Mouse (Mus musculus): ENCODE data around the gene Lcn6. TPM values are rescaled to one million over a fixed set of nuclear protein-coding genes. Genes with fewer than 3 reads are reported as not detected.

Gene Lcn6
- 653 TPM for polyA plus RNA-seq (2014; fragmentation: Illumina TruSeq; extraction: RNeasy Lipid Tissue Mini Kit (QIAGEN cat#74804); ENCODE audit: low read depth, low replicate concordance)

DNA sequence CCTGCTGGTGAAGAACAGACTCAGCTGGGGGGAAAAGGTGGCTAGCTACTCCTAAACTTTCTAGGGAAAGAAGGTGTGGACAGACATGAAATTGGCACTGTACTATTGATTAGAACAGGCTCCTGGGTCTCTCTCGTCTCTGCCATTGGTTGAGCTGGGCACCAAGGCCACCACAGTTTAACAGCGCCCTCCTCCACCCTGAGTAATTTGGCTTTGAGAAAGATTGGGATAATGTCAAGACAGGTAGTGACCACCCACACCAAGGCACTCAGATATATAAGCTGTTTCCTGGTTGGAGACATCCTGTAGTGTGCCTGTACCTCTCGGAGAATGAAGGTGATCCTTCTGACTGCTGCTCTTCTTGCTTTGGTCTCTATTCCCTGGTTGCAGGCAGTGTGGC, at the start of gene Lcn6:
Lcn6 (plus strand) TSS at position 301 of the 400 bp plus-strand sequence.

DNA sequence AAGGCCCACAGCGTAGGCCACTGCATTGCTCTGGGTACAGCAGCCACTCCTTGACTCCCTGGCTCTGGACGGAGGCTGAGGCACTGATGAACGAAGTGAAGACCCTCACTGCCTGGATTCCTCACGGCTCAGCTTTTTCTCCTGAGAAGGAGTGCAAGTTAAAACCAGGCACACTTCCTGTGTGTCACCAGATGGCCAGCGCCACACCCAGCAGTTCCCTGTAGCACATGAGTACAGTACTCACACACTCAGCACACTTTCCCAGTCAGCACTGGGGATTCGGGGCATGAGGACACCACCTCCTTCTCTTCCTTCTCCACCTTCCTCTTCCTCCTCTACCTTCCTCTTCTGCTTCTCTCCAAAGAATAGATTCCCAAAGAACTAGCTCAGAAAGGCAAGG, 48.8 kb upstream of the Lcn6 start, which contains the start of gene Fcna:
Fcna (minus strand) TSS at position 220 of the 400 bp plus-strand sequence.

DNA sequence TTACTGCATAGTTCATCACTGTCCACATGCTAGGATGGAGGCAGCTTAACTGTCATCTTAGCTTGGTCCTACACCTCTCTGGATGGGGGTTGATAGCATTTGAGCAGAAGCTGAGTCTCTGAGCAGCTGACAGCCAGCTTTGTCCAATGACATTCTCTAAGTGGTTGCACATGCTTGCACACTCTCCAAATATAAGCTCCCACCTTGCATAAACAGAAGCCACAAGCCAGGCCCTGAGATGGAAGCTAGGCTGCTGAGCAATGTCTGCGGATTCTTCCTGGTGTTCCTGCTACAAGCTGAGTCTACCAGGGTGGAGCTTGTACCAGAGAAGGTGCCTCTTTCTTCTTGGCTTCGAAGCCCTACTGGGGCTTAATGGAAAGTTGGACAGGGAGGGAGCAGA, 23.7 kb upstream of the Lcn6 start, which contains the start of gene Lcn8:
Lcn8 (plus strand) TSS at position 219 of the 400 bp plus-strand sequence.

DNA sequence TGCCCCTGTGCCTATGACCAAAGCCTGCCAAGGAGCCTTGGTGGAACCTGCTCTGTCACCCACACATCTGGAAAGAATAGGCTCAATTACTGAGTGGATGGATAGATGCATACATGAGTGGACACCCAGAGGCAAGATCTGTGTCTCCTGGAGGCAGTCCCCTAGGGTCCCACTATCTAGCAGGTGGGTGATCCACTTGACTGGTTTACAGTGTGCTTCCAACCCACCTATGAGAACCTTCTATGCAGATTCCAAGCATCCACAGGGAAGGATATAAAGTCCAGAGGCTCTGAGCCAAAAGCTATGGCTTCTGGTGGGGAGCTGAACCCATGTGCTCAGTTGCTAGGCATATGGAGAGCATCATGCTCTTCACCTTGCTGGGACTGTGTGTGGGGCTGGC, 18.9 kb upstream of the Lcn6 start, which contains the start of gene Lcn5:
Lcn5 (plus strand) TSS at position 301 of the 400 bp plus-strand sequence.

DNA sequence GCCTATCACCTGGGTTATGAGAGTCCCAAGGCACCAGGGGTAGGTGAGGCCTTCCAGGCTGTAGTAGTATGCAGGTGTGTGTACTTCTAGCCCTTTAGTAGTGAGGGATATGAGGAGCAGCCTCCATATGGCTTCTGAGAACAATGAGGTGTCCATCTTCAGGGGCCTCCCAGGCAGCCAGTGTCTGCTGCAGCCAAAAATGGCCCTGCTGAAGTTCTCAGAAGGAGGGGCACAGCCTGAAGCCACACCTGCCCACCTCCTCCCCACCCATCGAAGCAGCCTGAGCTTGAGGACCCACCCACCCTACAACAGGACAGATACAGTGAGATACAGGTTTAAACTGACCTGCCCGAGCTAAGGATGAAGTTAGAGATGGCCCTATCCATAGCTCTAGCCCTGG, 5.8 kb downstream of the Lcn6 start, which contains the start of gene Lcn10:
Lcn10 (plus strand) TSS at position 301 of the 400 bp plus-strand sequence.

DNA sequence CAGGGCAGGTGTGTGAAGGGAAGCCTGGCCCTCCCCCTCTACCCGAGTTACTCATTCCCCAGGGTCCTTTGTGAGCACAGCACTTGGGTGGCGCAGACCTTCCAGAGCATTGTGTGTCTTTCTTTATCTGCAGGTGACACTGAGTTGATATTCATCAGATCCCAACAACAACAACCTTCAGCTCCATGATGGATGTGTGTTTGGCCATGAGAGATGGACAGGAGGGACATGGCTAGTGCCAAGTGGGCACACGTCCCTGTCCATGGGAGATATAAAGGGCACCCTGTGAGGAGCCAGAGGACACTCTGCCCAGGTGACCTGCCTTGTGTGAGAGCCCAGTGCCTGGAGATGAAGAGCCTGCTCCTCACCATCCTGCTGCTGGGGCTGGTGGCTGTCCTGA, 23.2 kb downstream of the Lcn6 start, which contains the start of gene Obp2a:
Obp2a (plus strand) TSS at position 301 of the 400 bp plus-strand sequence.

DNA sequence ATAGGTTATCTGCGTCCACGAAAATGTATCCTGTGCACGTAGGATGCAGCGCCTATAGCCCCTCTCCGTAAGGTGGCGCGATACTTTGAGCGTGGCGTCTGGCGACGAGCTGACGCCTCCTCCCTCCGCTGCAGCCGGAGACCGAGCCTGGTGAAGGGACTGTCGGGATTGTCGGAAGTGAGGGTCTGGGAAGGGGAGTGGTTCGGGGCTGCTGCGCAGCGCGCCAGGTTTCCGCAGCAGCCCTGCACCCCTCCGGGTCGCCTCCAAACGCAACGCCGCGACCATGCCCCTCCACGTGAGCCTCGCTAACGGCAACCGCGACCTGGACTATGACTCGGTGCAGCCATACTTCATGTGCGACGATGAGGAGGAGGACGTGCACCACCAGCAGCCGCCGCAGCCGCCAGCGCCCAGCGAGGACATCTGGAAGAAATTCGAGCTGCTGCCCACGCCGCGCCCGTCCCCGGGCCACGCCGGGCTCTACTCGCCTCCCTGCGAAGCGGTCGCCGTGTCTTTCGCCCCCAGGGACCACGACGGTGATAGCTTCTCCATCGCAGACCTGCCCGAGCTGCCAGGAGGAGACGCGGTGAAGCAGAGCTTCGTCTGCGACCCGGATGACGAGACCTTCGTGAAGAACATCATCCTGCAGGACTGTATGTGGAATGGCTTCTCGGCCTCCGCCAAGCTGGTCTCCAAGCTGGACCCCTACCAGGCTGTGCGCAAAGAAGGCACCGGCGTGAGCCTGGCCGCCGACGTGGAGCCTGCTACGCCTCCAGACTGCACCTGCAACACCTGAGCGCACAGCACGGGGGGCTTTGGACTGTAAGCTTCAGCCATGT, 30.3 kb downstream of the Lcn6 start, which contains the start of gene Bmyc:
Bmyc (plus strand) TSS at position 97 of the 839 bp plus-strand sequence.

Other genes with a start within 250 kb of the Lcn6 start
- gene Abca2, start 248.1 kb upstream of the Lcn6 start, polyA plus RNA-seq (2014; fragmentation: Illumina TruSeq; extraction: RNeasy Lipid Tissue Mini Kit (QIAGEN cat#74804); ENCODE audit: low read depth, low replicate concordance), result 204 TPM
- gene Clic3, start 219.9 kb upstream of the Lcn6 start, polyA plus RNA-seq (2014; fragmentation: Illumina TruSeq; extraction: RNeasy Lipid Tissue Mini Kit (QIAGEN cat#74804); ENCODE audit: low read depth, low replicate concordance), result 34.4 TPM
- 79.8 TPM for gene Paxx, start 215.7 kb upstream of the Lcn6 start, polyA plus RNA-seq (2014; fragmentation: Illumina TruSeq; extraction: RNeasy Lipid Tissue Mini Kit (QIAGEN cat#74804); ENCODE audit: low read depth, low replicate concordance)
- gene Ptgds, start 206.7 kb upstream of the Lcn6 start, polyA plus RNA-seq (2014; fragmentation: Illumina TruSeq; extraction: RNeasy Lipid Tissue Mini Kit (QIAGEN cat#74804); ENCODE audit: low read depth, low replicate concordance), result 1,188 TPM
- gene Lcn12, start 182.9 kb upstream of the Lcn6 start, polyA plus RNA-seq (2014; fragmentation: Illumina TruSeq; extraction: RNeasy Lipid Tissue Mini Kit (QIAGEN cat#74804); ENCODE audit: low read depth, low replicate concordance), result 383 TPM
- 74.6 TPM for gene Fbxw5, start 176.0 kb upstream of the Lcn6 start, polyA plus RNA-seq (2014; fragmentation: Illumina TruSeq; extraction: RNeasy Lipid Tissue Mini Kit (QIAGEN cat#74804); ENCODE audit: low read depth, low replicate concordance)
- gene C8g, start 175.1 kb upstream of the Lcn6 start, polyA plus RNA-seq (2014; fragmentation: Illumina TruSeq; extraction: RNeasy Lipid Tissue Mini Kit (QIAGEN cat#74804); ENCODE audit: low read depth, low replicate concordance), result 7.2 TPM
- 15.6 TPM for gene Traf2, start 129.8 kb upstream of the Lcn6 start, polyA plus RNA-seq (2014; fragmentation: Illumina TruSeq; extraction: RNeasy Lipid Tissue Mini Kit (QIAGEN cat#74804); ENCODE audit: low read depth, low replicate concordance)
- gene Edf1, start 118.9 kb upstream of the Lcn6 start, polyA plus RNA-seq (2014; fragmentation: Illumina TruSeq; extraction: RNeasy Lipid Tissue Mini Kit (QIAGEN cat#74804); ENCODE audit: low read depth, low replicate concordance), result 250 TPM
- 1.1 TPM for gene Mamdc4, start 101.9 kb upstream of the Lcn6 start, polyA plus RNA-seq (2014; fragmentation: Illumina TruSeq; extraction: RNeasy Lipid Tissue Mini Kit (QIAGEN cat#74804); ENCODE audit: low read depth, low replicate concordance)
- gene Phpt1, start 101.6 kb upstream of the Lcn6 start, polyA plus RNA-seq (2014; fragmentation: Illumina TruSeq; extraction: RNeasy Lipid Tissue Mini Kit (QIAGEN cat#74804); ENCODE audit: low read depth, low replicate concordance), result 65.3 TPM
- 1.7 TPM for gene Ajm1, start 95.0 kb upstream of the Lcn6 start, polyA plus RNA-seq (2014; fragmentation: Illumina TruSeq; extraction: RNeasy Lipid Tissue Mini Kit (QIAGEN cat#74804); ENCODE audit: low read depth, low replicate concordance)
- 69.7 TPM for gene Rabl6, start 68.3 kb upstream of the Lcn6 start, polyA plus RNA-seq (2014; fragmentation: Illumina TruSeq; extraction: RNeasy Lipid Tissue Mini Kit (QIAGEN cat#74804); ENCODE audit: low read depth, low replicate concordance)
- gene Ccdc183, start 59.1 kb upstream of the Lcn6 start, polyA plus RNA-seq (2014; fragmentation: Illumina TruSeq; extraction: RNeasy Lipid Tissue Mini Kit (QIAGEN cat#74804); ENCODE audit: low read depth, low replicate concordance), result 7.2 TPM
- gene Tmem141, start 54.8 kb upstream of the Lcn6 start, polyA plus RNA-seq (2014; fragmentation: Illumina TruSeq; extraction: RNeasy Lipid Tissue Mini Kit (QIAGEN cat#74804); ENCODE audit: low read depth, low replicate concordance), result 48.8 TPM
- 41.5 TPM for gene Fcna, start 48.8 kb upstream of the Lcn6 start, polyA plus RNA-seq (2014; fragmentation: Illumina TruSeq; extraction: RNeasy Lipid Tissue Mini Kit (QIAGEN cat#74804); ENCODE audit: low read depth, low replicate concordance)
- gene Lcn8, start 23.7 kb upstream of the Lcn6 start, polyA plus RNA-seq (2014; fragmentation: Illumina TruSeq; extraction: RNeasy Lipid Tissue Mini Kit (QIAGEN cat#74804); ENCODE audit: low read depth, low replicate concordance), result 6,740 TPM
- 8,551 TPM for gene Lcn5, start 18.8 kb upstream of the Lcn6 start, polyA plus RNA-seq (2014; fragmentation: Illumina TruSeq; extraction: RNeasy Lipid Tissue Mini Kit (QIAGEN cat#74804); ENCODE audit: low read depth, low replicate concordance)
- gene Lcn10, start 5.9 kb downstream of the Lcn6 start, polyA plus RNA-seq (2014; fragmentation: Illumina TruSeq; extraction: RNeasy Lipid Tissue Mini Kit (QIAGEN cat#74804); ENCODE audit: low read depth, low replicate concordance), result 827 TPM
- 28.7 TPM for gene Obp2a, start 23.3 kb downstream of the Lcn6 start, polyA plus RNA-seq (2014; fragmentation: Illumina TruSeq; extraction: RNeasy Lipid Tissue Mini Kit (QIAGEN cat#74804); ENCODE audit: low read depth, low replicate concordance)
- gene Bmyc, start 30.0 kb downstream of the Lcn6 start, polyA plus RNA-seq (2014; fragmentation: Illumina TruSeq; extraction: RNeasy Lipid Tissue Mini Kit (QIAGEN cat#74804); ENCODE audit: low read depth, low replicate concordance), result 235 TPM
- gene Obp2b, start 60.2 kb downstream of the Lcn6 start, polyA plus RNA-seq (2014; fragmentation: Illumina TruSeq; extraction: RNeasy Lipid Tissue Mini Kit (QIAGEN cat#74804); ENCODE audit: low read depth, low replicate concordance), result 0.82 TPM
- gene Lcn3, start 88.8 kb downstream of the Lcn6 start, polyA plus RNA-seq (2014; fragmentation: Illumina TruSeq; extraction: RNeasy Lipid Tissue Mini Kit (QIAGEN cat#74804); ENCODE audit: low read depth, low replicate concordance), result not detected
- gene Lcn11, start 100.2 kb downstream of the Lcn6 start, polyA plus RNA-seq (2014; fragmentation: Illumina TruSeq; extraction: RNeasy Lipid Tissue Mini Kit (QIAGEN cat#74804); ENCODE audit: low read depth, low replicate concordance), result not detected
- not detected for gene Gm13539, start 105.5 kb downstream of the Lcn6 start, polyA plus RNA-seq (2014; fragmentation: Illumina TruSeq; extraction: RNeasy Lipid Tissue Mini Kit (QIAGEN cat#74804); ENCODE audit: low read depth, low replicate concordance)
- gene Glt6d1, start 139.1 kb downstream of the Lcn6 start, polyA plus RNA-seq (2014; fragmentation: Illumina TruSeq; extraction: RNeasy Lipid Tissue Mini Kit (QIAGEN cat#74804); ENCODE audit: low read depth, low replicate concordance), result 1.5 TPM
- 3,717 TPM for gene Lcn9, start 146.4 kb downstream of the Lcn6 start, polyA plus RNA-seq (2014; fragmentation: Illumina TruSeq; extraction: RNeasy Lipid Tissue Mini Kit (QIAGEN cat#74804); ENCODE audit: low read depth, low replicate concordance)
- 0.32 TPM for gene Sohlh1, start 170.5 kb downstream of the Lcn6 start, polyA plus RNA-seq (2014; fragmentation: Illumina TruSeq; extraction: RNeasy Lipid Tissue Mini Kit (QIAGEN cat#74804); ENCODE audit: low read depth, low replicate concordance)
- 15.6 TPM for gene Kcnt1, start 186.9 kb downstream of the Lcn6 start, polyA plus RNA-seq (2014; fragmentation: Illumina TruSeq; extraction: RNeasy Lipid Tissue Mini Kit (QIAGEN cat#74804); ENCODE audit: low read depth, low replicate concordance)